In genomic region chr10:118139837-118140570, GRCm38 (mm10) we compare ENCODE assay signal across 25 mouse cellular contexts. TPM values are rescaled to one million over a fixed set of nuclear protein-coding genes. Genes with fewer than 3 reads are reported as not detected.
DNase-seq lines count a peak whose midpoint lies in the region; ATAC-seq and TF ChIP-seq lines count a peak whose summit lies in the region.
"Had no signal": no experiment of that assay in that cellular context is flagged by ENCODE, and none has a peak within 500 bp of the region (broad histone marks: within the 10 kb centered on the region; RNA-seq: fewer than 3 reads in every experiment).

No protein-coding gene starts in this region.

- 0 out of 2 replicates have a peak, but pooled peaks cover 10% of the 10 kb centered on the region for H3K4me1 ChIP-seq in hindbrain, embryonic 14.5 days (replicated peaks; ENCODE audit: control insufficient read depth, insufficient read depth, low read length)
- peaks cover 27% of the 10 kb centered on the region for H3K4me1 ChIP-seq in hindbrain, embryonic 13.5 days (replicated peaks)
- H3K4me1 ChIP-seq in testis, adult 2 months (ENCODE audit: control insufficient read depth, insufficient read depth, low read length): peaks cover 10% of the 10 kb centered on the region
- H3K4me1 ChIP-seq in kidney, adult 2 months (ENCODE audit: control insufficient read depth, insufficient read depth, low read length): no peaks in the 10 kb centered on the region

- H3K27me3 ChIP-seq in hindbrain, embryonic 14.5 days (ENCODE audit: control insufficient read depth, insufficient read depth, low read length): no peaks in the 10 kb centered on the region
- H3K27me3 ChIP-seq in hindbrain, embryonic 13.5 days: no peaks in the 10 kb centered on the region
- no peaks in the 10 kb centered on the region for H3K27me3 ChIP-seq in testis, adult 2 months (ENCODE audit: control insufficient read depth, insufficient read depth, low read length)
- H3K27me3 ChIP-seq in kidney, adult 2 months (replicated peaks; ENCODE audit: control insufficient read depth, insufficient read depth, low read length): no peaks in the 10 kb centered on the region
- H3K27me3 ChIP-seq: embryonic facial prominence, embryonic 15.5 days; forebrain, embryonic 15.5 days had no signal

- no peaks in the 10 kb centered on the region for H3K9me3 ChIP-seq in hindbrain, embryonic 14.5 days (ENCODE audit: control insufficient read depth, low read length)
- no peaks in the 10 kb centered on the region for H3K9me3 ChIP-seq in hindbrain, embryonic 13.5 days
- H3K9me3 ChIP-seq: embryonic facial prominence, embryonic 15.5 days; forebrain, embryonic 15.5 days; G1E; heart, embryonic 12.5 days; hindbrain, embryonic 10.5 days had no signal

- H3K36me3 ChIP-seq in hindbrain, embryonic 14.5 days (replicated peaks; ENCODE audit: control insufficient read depth, insufficient read depth): no peaks in the 10 kb centered on the region
- H3K36me3 ChIP-seq in hindbrain, embryonic 13.5 days: peaks cover 9% of the 10 kb centered on the region; the same call in 1 of the 2 replicates
- H3K36me3 ChIP-seq in testis, adult 2 months (ENCODE audit: control insufficient read depth, insufficient read depth, low read length): no peaks in the 10 kb centered on the region
- H3K36me3 ChIP-seq in kidney, adult 2 months (ENCODE audit: control insufficient read depth, insufficient read depth, low read length): no peaks in the 10 kb centered on the region
- H3K36me3 ChIP-seq: embryonic facial prominence, embryonic 15.5 days; forebrain, embryonic 15.5 days; heart, embryonic 12.5 days had no signal

- peak overlapping the region; percentile 1; the same call in 1 of the 2 replicates for H3K9ac ChIP-seq in hindbrain, embryonic 14.5 days
- H3K9ac ChIP-seq in hindbrain, embryonic 13.5 days: no peak overlapping the region
- H3K9ac ChIP-seq: embryonic facial prominence, embryonic 15.5 days; heart, embryonic 12.5 days had no signal

- WGBS in hindbrain, embryonic 14.5 days: 59% methylated on average over 8 of the region's 8 CpGs
- 70% methylated on average over 8 of the region's 8 CpGs for WGBS in hindbrain, embryonic 13.5 days
- 71% methylated on average over 8 of the region's 8 CpGs for WGBS in kidney, adult 2 months

- ATAC-seq in hindbrain, embryonic 14.5 days (ENCODE audit: low FRiP score): no peak
- ATAC-seq in hindbrain, embryonic 13.5 days (ENCODE audit: low FRiP score): no peak
- peak; percentile 37 for ATAC-seq in granulocyte monocyte progenitor cell, adult 5-6 weeks (replicated peaks; ENCODE audit: poor library complexity, severe bottlenecking)
- ATAC-seq: CD4-positive, CD25-positive, alpha-beta regulatory T cell, adult 4 months; forebrain, embryonic 15.5 days; hindbrain, embryonic 16.5 days; inflammation-experienced regulatory T-cells, adult 6 months had no signal

- no peak for TF ChIP-seq POLR2A in testis, adult 2 months (IDR thresholded peaks at IDR 0.05; ENCODE audit: control insufficient read depth, low read depth, low read length)
- TF ChIP-seq POLR2A in kidney, adult 2 months (IDR thresholded peaks at IDR 0.05; ENCODE audit: low read depth, low read length): no peak

- H3K4me3 ChIP-seq in hindbrain, embryonic 14.5 days (replicated peaks; ENCODE audit: low read length): no peak overlapping the region
- no peak overlapping the region for H3K4me3 ChIP-seq in hindbrain, embryonic 13.5 days
- peak overlapping the region; percentile 38; the same call in 1 of the 2 replicates for H3K4me3 ChIP-seq in testis, adult 2 months (ENCODE audit: control insufficient read depth, low read depth, low read length)
- H3K4me3 ChIP-seq in kidney, adult 2 months (ENCODE audit: insufficient read depth, low read depth, low read length): no peak overlapping the region
- H3K4me3 ChIP-seq: embryonic facial prominence, embryonic 15.5 days; heart, adult 2 months; heart, embryonic 12.5 days had no signal

- no peak for DNase-seq in hindbrain, embryonic 14.5 days (ENCODE audit: low spot score)
- no peak for DNase-seq in testis, postnatal 14 days (ENCODE audit: low spot score)
- DNase-seq in Muller cell, postnatal 12 days (ENCODE audit: inconsistent ontology term): peak; percentile 40
- DNase-seq in kidney, postnatal 36 days: no peak
- DNase-seq in kidney, adult 2 months: no peak
- DNase-seq: adrenal gland, adult 8-10 months; adrenal gland, postnatal 36 days; B cell, adult 2 months; cerebellum, adult 2 months; cerebellum, postnatal 14 days; embryo, embryonic 11 days; gastrocnemius, postnatal 36 days; heart, adult 2 months; kidney, adult 11 months had no signal

- no peak overlapping the region for H3K27ac ChIP-seq in hindbrain, embryonic 14.5 days
- no peak overlapping the region for H3K27ac ChIP-seq in hindbrain, embryonic 13.5 days
- no peak overlapping the region for H3K27ac ChIP-seq in testis, adult 2 months (ENCODE audit: control insufficient read depth, insufficient read depth, low read depth, low read length)
- no peak overlapping the region for H3K27ac ChIP-seq in kidney, adult 2 months (ENCODE audit: insufficient read depth, low read depth, low read length)
- H3K27ac ChIP-seq: embryonic facial prominence, embryonic 15.5 days; forebrain, embryonic 15.5 days; heart, adult 2 months had no signal

- H3K4me2 ChIP-seq in hindbrain, embryonic 14.5 days (replicated peaks): no peak overlapping the region
- no peak overlapping the region for H3K4me2 ChIP-seq in hindbrain, embryonic 13.5 days
- H3K4me2 ChIP-seq: embryonic facial prominence, embryonic 15.5 days; forebrain, embryonic 15.5 days; heart, embryonic 12.5 days had no signal

- TF ChIP-seq CTCF in testis, adult 2 months (IDR thresholded peaks at IDR 0.05; ENCODE audit: control insufficient read depth, insufficient read depth, insufficient replicate concordance, low read depth, low read length): no peak
- no peak for TF ChIP-seq CTCF in kidney, adult 2 months (conservative IDR thresholded peaks at IDR 0.05; ENCODE audit: insufficient read depth, insufficient read length, low read depth, low read length)

RNA-seq across cellular contexts. Expression of gene Mdm1, which starts 1.6 kb away (rescaled TPM):
- polyA plus RNA-seq in hindbrain, embryonic 14.5 days (2014; fragmentation: Nextera tagmentation; extraction: Ambion mirVana): 25.2 and 27.0 TPM in 2 replicates
- polyA plus RNA-seq in hindbrain, embryonic 13.5 days (2015; fragmentation: Nextera tagmentation; extraction: Ambion mirVana): 36.6 and 37.1 TPM in 2 replicates
- polyA plus RNA-seq in testis, adult 2 months (2012; rRNA removed): 45.0 and 52.4 TPM in 2 replicates
- 11.8 and 13.8 TPM in 2 replicates for total RNA-seq in granulocyte monocyte progenitor cell, adult 5-6 weeks (2014; fragmentation: Nextera tagmentation)
- total RNA-seq in granulocyte monocyte progenitor cell, adult 5-6 weeks (2017): 33.8 and 47.5 TPM in 2 replicates
- 3.3 TPM in 2 replicates for polyA plus RNA-seq in kidney, adult 2 months (2012; rRNA removed)
